Mouse (Mus musculus): Measurements from ENCODE around the gene 4930518I15Rik. TPM values are rescaled to one million over a fixed set of nuclear protein-coding genes. Genes with fewer than 3 reads are reported as not detected.
"Not testable (repeated sequence)": the region's sequence is repeated elsewhere in the genome, so short reads cannot be mapped to it uniquely, and the experiment has no call there.

Gene 4930518I15Rik
- 4.1 and 5.3 TPM in 2 replicates for polyA plus RNA-seq (2015; fragmentation: Nextera tagmentation; extraction: Ambion mirVana)

DNA sequence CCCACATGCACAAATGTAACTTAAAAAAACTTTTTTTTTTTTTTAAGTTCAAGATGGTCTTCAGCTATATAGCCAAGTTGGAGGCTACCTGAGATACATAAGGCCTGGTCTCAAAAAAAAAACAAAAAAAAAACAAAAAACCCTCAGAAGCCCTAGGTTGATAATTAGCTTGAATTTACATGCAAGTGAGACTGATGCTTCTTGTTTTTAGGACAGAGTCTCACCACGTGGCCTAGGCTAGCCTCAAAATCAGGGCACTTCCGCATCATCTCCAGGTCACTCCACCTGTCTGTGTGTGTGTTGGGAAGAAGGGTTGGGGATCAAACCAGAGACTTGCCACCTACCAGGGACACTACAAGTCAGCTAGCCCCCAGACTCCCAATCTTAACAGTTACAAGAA is at the start of gene 4930518I15Rik:
Gene 4930518I15Rik, minus strand, starts transcription at position 112 of the 400 bp plus-strand sequence.
- peak within 1 kb of the TSS; percentile 78 for H3K27ac ChIP-seq (replicated peaks)
- peak within 1 kb of the TSS; percentile 29 for H3K4me3 ChIP-seq
- H3K4me2 ChIP-seq = peak within 1 kb of the TSS; percentile 64
- peaks cover 42% of the 10 kb centered on the region for H3K36me3 ChIP-seq
- peak within 1 kb of the TSS; percentile 68 for H3K9ac ChIP-seq
- no peak for ATAC-seq (ENCODE audit: extremely low read depth, insufficient number of reproducible peaks, low FRiP score, low TSS enrichment)
- peaks cover 37% of the 10 kb centered on the region for H3K4me1 ChIP-seq
- 77% methylated on average over 2 of the region's 2 CpGs for WGBS
- no peaks in the 10 kb centered on the region for H3K9me3 ChIP-seq
- no peaks in the 10 kb centered on the region for H3K27me3 ChIP-seq (replicated peaks)

DNA sequence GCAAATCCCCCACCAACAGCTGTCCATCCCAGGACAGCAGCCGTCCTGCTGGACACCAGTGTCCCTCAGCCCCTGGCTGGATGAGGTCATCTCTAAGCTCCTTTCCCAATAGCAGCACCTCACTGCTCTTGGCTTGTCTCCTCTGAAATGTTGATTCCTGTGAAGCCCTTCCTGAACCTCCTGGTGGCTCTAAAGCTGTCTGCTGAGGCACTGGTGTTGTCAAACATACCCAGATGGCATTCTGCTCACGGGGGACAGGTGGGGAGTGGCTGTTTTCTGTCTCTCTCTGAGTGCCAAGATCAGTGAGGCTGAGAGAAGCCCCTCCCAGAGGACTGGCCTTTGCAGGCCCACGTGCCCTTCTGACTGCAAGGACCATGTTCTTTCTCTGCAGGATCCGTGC is 48.2 kb upstream of the 4930518I15Rik start:
- not testable (repeated sequence) for ATAC-seq (ENCODE audit: extremely low read depth, insufficient number of reproducible peaks, low FRiP score, low TSS enrichment); H3K36me3 ChIP-seq; H3K27ac ChIP-seq (replicated peaks); H3K9me3 ChIP-seq; H3K4me2 ChIP-seq; H3K9ac ChIP-seq; H3K4me3 ChIP-seq; H3K4me1 ChIP-seq; H3K27me3 ChIP-seq (replicated peaks)
- whole genome bisulfite sequencing = 26% methylated on average over 4 of the region's 4 CpGs

DNA sequence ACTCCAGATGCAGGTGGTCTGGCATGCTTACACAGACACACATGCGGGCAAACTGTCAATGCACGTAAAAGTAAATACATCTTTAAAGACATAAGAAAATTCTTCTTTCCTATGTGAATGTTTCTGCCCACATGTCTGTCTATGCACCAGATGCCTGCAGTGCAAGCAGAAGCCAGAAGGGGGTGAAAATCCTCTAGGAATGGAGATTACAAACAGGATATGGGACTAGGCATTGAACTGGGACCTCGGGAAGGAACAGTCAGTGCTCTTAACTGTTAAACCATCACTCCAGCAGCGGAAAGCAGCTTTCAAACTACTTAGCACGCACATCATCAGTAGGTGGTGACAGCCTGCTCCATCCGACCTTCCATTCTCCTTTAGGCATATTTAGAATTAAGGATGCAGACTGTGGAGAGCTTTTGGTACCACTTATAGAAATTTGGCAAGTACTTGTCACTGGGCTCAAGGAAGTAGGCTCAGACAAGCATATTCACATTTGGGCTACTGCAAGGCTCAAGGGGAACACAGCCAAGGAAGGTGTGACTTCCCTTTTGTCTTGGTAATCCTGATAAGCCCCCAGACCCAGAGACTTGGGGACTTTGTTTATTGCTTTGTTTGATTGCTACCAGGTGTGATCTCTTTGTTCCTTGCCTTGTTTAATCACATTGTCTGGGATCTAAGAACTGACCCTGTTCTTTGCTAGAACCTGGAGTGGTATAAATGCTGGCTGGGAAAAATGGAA is 47.4 kb upstream of the 4930518I15Rik start:
- H3K4me2 ChIP-seq = no peak overlapping the region
- H3K4me1 ChIP-seq = peaks cover 4% of the 10 kb centered on the region; the same call in 1 of the 2 replicates
- WGBS = 20% methylated on average over 6 of the region's 6 CpGs
- ATAC-seq (ENCODE audit: extremely low read depth, insufficient number of reproducible peaks, low FRiP score, low TSS enrichment) = no peak
- H3K9ac ChIP-seq = no peak overlapping the region
- no peak overlapping the region for H3K27ac ChIP-seq (replicated peaks)
- no peaks in the 10 kb centered on the region for H3K36me3 ChIP-seq
- no peaks in the 10 kb centered on the region for H3K9me3 ChIP-seq
- H3K27me3 ChIP-seq (replicated peaks) = no peaks in the 10 kb centered on the region
- H3K4me3 ChIP-seq = no peak overlapping the region

DNA sequence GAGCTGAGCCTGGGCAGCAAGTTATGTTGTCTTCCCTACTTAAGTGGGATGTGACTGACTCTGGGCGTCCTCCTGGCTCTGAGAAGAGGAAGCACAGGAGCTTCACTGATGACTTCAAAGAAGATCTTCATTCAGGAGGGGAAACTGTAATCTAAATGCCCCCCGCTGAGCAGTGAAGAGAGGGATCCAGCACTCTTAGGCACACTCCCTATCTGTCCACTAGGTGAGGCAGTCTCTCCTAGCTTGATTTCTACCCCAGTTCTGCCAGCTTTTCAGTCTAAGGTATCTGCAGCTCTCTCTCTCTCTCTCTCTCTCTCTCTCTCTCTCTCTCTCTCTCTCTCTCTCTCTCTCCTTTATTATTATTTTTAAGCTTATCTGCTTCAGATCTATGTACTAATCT is 45.6 kb upstream of the 4930518I15Rik start:
- Histone ChIP-seq H3K4me3 (no peak overlapping the region), H3K27me3 (replicated peaks) (no peaks in the 10 kb centered on the region), H3K4me1 (peaks cover 8% of the 10 kb centered on the region), H3K4me2 (no peak overlapping the region), H3K36me3 (no peaks in the 10 kb centered on the region), H3K9me3 (no peaks in the 10 kb centered on the region), H3K9ac (no peak overlapping the region), H3K27ac (replicated peaks) (no peak overlapping the region)
- 31% methylated on average over 2 of the region's 2 CpGs for whole genome bisulfite sequencing
- ATAC-seq (ENCODE audit: extremely low read depth, insufficient number of reproducible peaks, low FRiP score, low TSS enrichment) = no peak

DNA sequence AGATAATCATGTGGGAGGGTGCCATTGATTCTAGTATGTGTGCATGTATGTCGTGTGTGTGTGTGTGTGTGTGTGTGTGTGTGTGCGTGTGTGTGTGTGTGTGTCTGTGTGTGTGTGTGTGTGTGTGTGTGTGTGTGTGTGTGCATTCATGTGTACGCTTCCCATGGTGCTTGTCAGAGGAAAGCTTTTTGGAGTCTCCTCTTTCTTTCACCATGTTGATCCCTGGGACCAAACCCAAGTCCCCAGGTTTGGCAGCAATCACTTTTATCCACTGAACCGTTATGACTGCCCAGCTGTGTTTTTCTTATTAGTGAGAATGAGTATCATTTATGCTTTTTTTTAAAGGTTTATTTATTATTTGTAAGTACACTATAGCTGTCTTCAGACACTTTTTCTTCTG is 44.7 kb upstream of the 4930518I15Rik start:
- H3K27me3 ChIP-seq (replicated peaks); H3K36me3 ChIP-seq; ATAC-seq (ENCODE audit: extremely low read depth, insufficient number of reproducible peaks, low FRiP score, low TSS enrichment); H3K27ac ChIP-seq (replicated peaks); H3K9ac ChIP-seq; H3K4me2 ChIP-seq; H3K4me3 ChIP-seq; H3K9me3 ChIP-seq: not testable (repeated sequence)
- H3K4me1 ChIP-seq = peaks cover 15% of the 10 kb centered on the region
- 81% methylated on average over 3 of the region's 4 CpGs for WGBS

GRCm38 (mm10) chr2:156901883-156902282 is 44.1 kb upstream of the 4930518I15Rik start:
- Histone ChIP-seq H3K27me3 (replicated peaks) (peaks cover 5% of the 10 kb centered on the region; the same call in 1 of the 2 replicates), H3K4me3 (no peak overlapping the region), H3K36me3 (no peaks in the 10 kb centered on the region), H3K9me3 (no peaks in the 10 kb centered on the region), H3K27ac (replicated peaks) (no peak overlapping the region), H3K4me2 (no peak overlapping the region), H3K9ac (no peak overlapping the region), H3K4me1 (peaks cover 15% of the 10 kb centered on the region)
- 56% methylated on average over 6 of the region's 6 CpGs for WGBS
- ATAC-seq (ENCODE audit: extremely low read depth, insufficient number of reproducible peaks, low FRiP score, low TSS enrichment) = no peak

DNA sequence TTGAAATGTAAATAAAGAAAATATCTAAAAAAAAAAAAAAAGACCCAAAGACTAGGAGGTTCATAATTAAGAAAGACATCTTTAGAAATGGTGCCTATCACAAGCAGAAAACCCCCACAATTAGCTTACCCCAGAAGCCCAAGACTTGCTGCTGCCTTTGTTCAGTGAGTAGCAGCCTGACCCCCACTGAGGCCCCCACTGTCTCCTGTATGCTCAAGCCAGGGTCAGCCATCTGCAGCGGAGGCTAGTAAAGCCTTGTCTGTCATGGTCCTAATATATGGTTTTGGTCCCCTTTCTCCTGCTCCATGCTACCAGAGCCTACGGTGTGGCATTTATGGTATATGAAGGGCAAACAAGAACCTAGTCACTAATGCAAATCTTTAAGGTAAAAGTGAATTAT is 43.6 kb upstream of the 4930518I15Rik start:
- Histone ChIP-seq H3K9ac (no peak overlapping the region), H3K9me3 (no peaks in the 10 kb centered on the region), H3K27ac (replicated peaks) (no peak overlapping the region), H3K4me2 (no peak overlapping the region), H3K27me3 (replicated peaks) (peaks cover 5% of the 10 kb centered on the region; the same call in 1 of the 2 replicates), H3K4me1 (peaks cover 15% of the 10 kb centered on the region), H3K36me3 (no peaks in the 10 kb centered on the region), H3K4me3 (no peak overlapping the region)
- ATAC-seq (ENCODE audit: extremely low read depth, insufficient number of reproducible peaks, low FRiP score, low TSS enrichment) = no peak
- WGBS = 76% methylated on average over 2 of the region's 2 CpGs

- no peak overlapping the region for H3K9ac ChIP-seq
- H3K4me3 ChIP-seq = no peak overlapping the region
- H3K27me3 ChIP-seq (replicated peaks) = peaks cover 5% of the 10 kb centered on the region; the same call in 1 of the 2 replicates
- ATAC-seq (ENCODE audit: extremely low read depth, insufficient number of reproducible peaks, low FRiP score, low TSS enrichment) = no peak
- H3K4me1 ChIP-seq = peaks cover 11% of the 10 kb centered on the region
- H3K9me3 ChIP-seq = no peaks in the 10 kb centered on the region
- 44% methylated on average over 4 of the region's 4 CpGs for WGBS
- H3K27ac ChIP-seq (replicated peaks) = no peak overlapping the region
- no peaks in the 10 kb centered on the region for H3K36me3 ChIP-seq
- H3K4me2 ChIP-seq = no peak overlapping the region
These were observed 41.4 kb upstream of the 4930518I15Rik start for GRCm38 (mm10) chr2:156899184-156899583.

DNA sequence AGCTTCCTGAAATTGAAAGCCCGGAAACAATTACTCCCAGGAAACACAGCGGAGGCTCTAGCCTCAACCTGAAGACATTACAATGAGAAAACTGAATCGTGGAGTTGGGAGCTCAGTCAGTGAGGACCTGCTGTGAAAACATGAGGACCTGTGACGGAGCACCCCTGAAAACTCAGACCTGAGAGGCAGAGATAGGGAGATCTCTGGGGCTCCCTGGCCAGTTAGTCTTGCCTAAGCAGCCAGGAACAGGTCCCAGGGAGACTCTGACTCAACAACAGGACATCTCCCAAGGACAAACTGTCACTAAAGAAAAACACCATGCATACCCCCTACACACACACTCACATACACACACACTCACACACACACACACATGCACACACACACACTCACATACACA is 40.6 kb upstream of the 4930518I15Rik start:
- Histone ChIP-seq H3K4me2 (no peak overlapping the region), H3K4me3 (no peak overlapping the region), H3K27ac (replicated peaks) (no peak overlapping the region), H3K4me1 (peaks cover 11% of the 10 kb centered on the region), H3K9ac (no peak overlapping the region), H3K9me3 (no peaks in the 10 kb centered on the region), H3K36me3 (no peaks in the 10 kb centered on the region), H3K27me3 (replicated peaks) (peaks cover 5% of the 10 kb centered on the region; the same call in 1 of the 2 replicates)
- WGBS = 41% methylated on average over 4 of the region's 4 CpGs
- ATAC-seq (ENCODE audit: extremely low read depth, insufficient number of reproducible peaks, low FRiP score, low TSS enrichment) = no peak

DNA sequence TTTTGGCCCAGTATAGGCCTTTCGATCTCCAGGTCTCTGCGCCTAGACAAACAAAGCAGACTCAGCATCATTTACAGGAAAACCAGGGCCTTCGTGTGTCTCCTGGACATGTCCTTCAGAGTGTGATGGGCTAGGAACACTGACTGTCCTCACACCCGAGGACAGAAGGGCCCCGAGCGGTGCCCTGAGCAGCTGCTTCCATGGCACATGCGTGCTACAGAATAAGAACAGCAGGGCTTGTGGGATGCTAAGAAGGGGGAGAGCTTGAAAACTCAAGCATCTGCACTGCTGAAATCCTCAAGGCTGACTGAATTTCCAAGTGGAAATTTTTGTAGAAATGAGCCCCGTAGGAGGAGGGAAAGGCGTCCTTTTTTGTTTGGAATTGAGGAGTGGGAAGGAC is 39.3 kb upstream of the 4930518I15Rik start:
- no peak overlapping the region for H3K4me2 ChIP-seq
- no peaks in the 10 kb centered on the region for H3K36me3 ChIP-seq
- no peak overlapping the region for H3K27ac ChIP-seq (replicated peaks)
- no peak for ATAC-seq (ENCODE audit: extremely low read depth, insufficient number of reproducible peaks, low FRiP score, low TSS enrichment)
- no peak overlapping the region for H3K4me3 ChIP-seq
- H3K9me3 ChIP-seq = no peaks in the 10 kb centered on the region
- peaks cover 5% of the 10 kb centered on the region; the same call in 1 of the 2 replicates for H3K27me3 ChIP-seq (replicated peaks)
- 77% methylated on average over 9 of the region's 9 CpGs for whole genome bisulfite sequencing
- peaks cover 11% of the 10 kb centered on the region for H3K4me1 ChIP-seq
- H3K9ac ChIP-seq = no peak overlapping the region

DNA sequence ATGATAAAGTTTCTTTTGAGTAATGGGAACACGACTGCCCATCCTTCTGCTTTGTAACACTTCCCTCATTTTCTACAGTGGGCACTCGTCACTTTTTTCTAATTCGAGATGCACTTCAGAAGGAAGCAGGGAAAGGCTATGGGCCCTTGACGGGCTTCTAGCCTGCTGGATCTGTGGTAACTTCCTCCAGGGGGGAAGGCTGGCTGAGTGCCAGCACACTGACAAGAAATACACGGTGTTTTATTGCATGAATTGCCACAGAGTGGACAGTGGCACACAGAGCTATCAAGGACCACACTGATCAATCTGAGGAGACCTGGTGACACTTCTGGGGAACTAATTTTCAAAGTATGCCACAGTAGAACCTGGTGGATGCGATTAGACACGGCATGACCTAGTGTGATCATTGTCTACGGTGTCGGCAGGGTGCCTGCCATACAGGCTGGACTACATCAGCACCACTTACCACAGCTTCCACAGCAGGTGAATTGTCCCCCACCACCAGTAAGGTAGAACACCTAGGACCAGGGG is 38.7 kb upstream of the 4930518I15Rik start:
- H3K27me3 ChIP-seq (replicated peaks) = peaks cover 5% of the 10 kb centered on the region; the same call in 1 of the 2 replicates
- no peak overlapping the region for H3K4me3 ChIP-seq
- ATAC-seq (ENCODE audit: extremely low read depth, insufficient number of reproducible peaks, low FRiP score, low TSS enrichment) = no peak
- H3K9ac ChIP-seq = no peak overlapping the region
- H3K4me2 ChIP-seq = no peak overlapping the region
- H3K9me3 ChIP-seq = no peaks in the 10 kb centered on the region
- H3K4me1 ChIP-seq = peaks cover 11% of the 10 kb centered on the region
- H3K36me3 ChIP-seq = no peaks in the 10 kb centered on the region
- 65% methylated on average over 9 of the region's 9 CpGs for WGBS
- H3K27ac ChIP-seq (replicated peaks) = no peak overlapping the region

Data from heart, embryonic 13.5 days (tissue).